Mouse (Mus musculus) hindbrain, embryonic 11.5 days (tissue): ENCODE data around the gene Aprt. TPM values are rescaled to one million over a fixed set of nuclear protein-coding genes. Genes with fewer than 3 reads are reported as not detected.

Source experiments
- ATAC-seq: fragments of 200-750 bp; cut with Nextera tagmentation; 2 replicates; pipeline ENCODE4 v1.8.0; 2017; ENCODE audit warnings: mild to moderate bottlenecking, moderate TSS enrichment, moderate library complexity; ENCODE audit not compliant: low FRiP score
- DNase-seq: peaks from one replicate; pipeline ENCODE4 v3.0.0-alpha.2; 2015; ENCODE audit warnings: low spot score
- H3K27ac ChIP-seq: fragments of 300-500 bp; sonication (generic); 2 replicates; pipeline ENCODE4 v1.5.1; 2014; ENCODE audit warnings: mild to moderate bottlenecking, low read depth, low read length
- H3K27me3 ChIP-seq: fragments of 300-500 bp; sonication (generic); 2 replicates; pipeline ENCODE4 v1.6.1; 2014; ENCODE audit warnings: mild to moderate bottlenecking, low read length, moderate library complexity, mixed read lengths; ENCODE audit not compliant: control insufficient read depth, insufficient read depth
- H3K36me3 ChIP-seq: fragments of 300-500 bp; sonication (generic); 2 replicates; pipeline ENCODE4 v1.6.1; 2014; ENCODE audit warnings: mild to moderate bottlenecking, low read length, moderate library complexity, mixed read lengths; ENCODE audit not compliant: control insufficient read depth, insufficient read depth
- H3K4me1 ChIP-seq: fragments of 300-500 bp; sonication (generic); replicated peaks from 2 replicates; pipeline ENCODE4 v1.6.1; 2014; ENCODE audit warnings: low read length, mixed read lengths; ENCODE audit not compliant: control insufficient read depth, insufficient read depth
- H3K4me2 ChIP-seq: fragments of 300-500 bp; sonication (generic); replicated peaks from 2 replicates; pipeline ENCODE4 v1.6.1; 2014; ENCODE audit warnings: mild to moderate bottlenecking, low read depth, low read length
- H3K4me3 ChIP-seq: fragments of 300-500 bp; sonication (generic); 2 replicates; pipeline ENCODE4 v1.5.1; 2014; ENCODE audit warnings: low read depth, low read length
- H3K9ac ChIP-seq: fragments of 300-500 bp; sonication (generic); 2 replicates; pipeline ENCODE4 v1.6.1; 2014; ENCODE audit warnings: low read depth, low read length
- H3K9me3 ChIP-seq: fragments of 300-500 bp; sonication (generic); 2 replicates; pipeline ENCODE4 v1.6.1; 2016; ENCODE audit warnings: low read length; ENCODE audit not compliant: control insufficient read depth
- WGBS: fragments of 180-500 bp; shearing (Covaris S2); extraction: QIAGEN DNeasy Blood & Tissue Kit; methylation state at CpG from one replicate; pipeline ENCODE4 v1.1.7; 2014; 5-methylcytosine and 5-hydroxymethylcytosine counted together
- polyA plus RNA-seq: library from polyadenylated mRNA; unstranded; fragments of >200 nt; fragmentation: Nextera tagmentation; extraction: Ambion mirVana; gene quantifications from 2 replicates; pipeline ENCODE4 v1.2.1, GENCODE M21; 2014

The Aprt gene
- polyA plus RNA-seq, 1 experiment from 2014 or later, result 206 TPM

GRCm38 (mm10) chr8:122550995-122551264, 25.8 kb downstream of the Aprt start:
- Histone ChIP-seq H3K4me1 (peaks cover 6% of the 10 kb centered on the region; the same call in 1 of the 2 replicates), H3K36me3 (no peaks in the 10 kb centered on the region), H3K4me2 (peak overlapping the region; percentile 80), H3K27me3 (peaks cover 22% of the 10 kb centered on the region), H3K9ac (peak overlapping the region; percentile 62), H3K4me3 (peak overlapping the region; percentile 42), H3K9me3 (no peaks in the 10 kb centered on the region), H3K27ac (0 out of 2 replicates have a peak overlapping the region, but pooled peaks have one; percentile 30)
- no peak for ATAC-seq
- DNase-seq, result peak; percentile 69
- under 1% methylated on average over 31 of the region's 43 CpGs for WGBS

DNA sequence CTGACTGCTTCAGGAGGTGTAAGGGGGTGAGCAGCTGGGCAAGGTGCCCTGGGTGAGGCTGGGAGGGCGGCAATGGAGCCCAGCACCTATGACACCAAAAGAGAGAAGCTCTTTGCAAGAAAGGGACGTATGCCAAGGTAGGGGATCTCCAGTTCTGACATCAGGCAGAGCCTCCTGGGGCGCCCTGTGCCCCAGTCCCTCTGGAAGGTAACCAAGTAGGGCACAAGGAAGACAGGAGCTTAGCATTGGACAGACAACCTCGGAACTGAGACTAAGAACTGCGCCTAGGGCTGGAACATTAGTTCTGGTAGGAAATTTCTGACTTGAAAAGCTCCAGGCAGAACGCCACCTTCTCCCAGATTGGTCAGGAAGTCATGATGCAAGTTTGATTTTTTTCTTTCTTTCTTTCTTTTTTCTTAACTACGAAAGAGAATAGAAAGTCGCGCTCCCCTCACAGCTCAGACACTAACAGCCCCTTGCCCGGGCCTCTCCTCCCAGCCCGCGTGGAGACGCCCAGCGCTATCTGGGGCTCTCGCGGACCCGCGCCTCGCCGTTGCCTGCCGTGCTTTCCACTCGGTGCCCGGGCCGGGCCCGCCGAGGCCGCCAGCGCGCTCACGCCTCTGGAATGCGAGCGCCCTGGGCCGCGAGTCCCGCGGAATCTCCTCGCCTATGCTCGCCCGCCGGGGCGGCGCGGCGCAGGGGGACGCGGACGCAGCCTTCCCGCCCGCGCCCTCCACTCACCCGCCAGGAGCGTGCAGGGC, 26.3 kb downstream of the Aprt start:
- H3K27ac ChIP-seq, result peak overlapping the region; percentile 30; the same call in 1 of the 2 replicates
- ATAC-seq (peak; percentile 46), DNase-seq (peak; percentile 46)
- WGBS, result 4% methylated on average over 42 of the region's 52 CpGs
- H3K27me3 ChIP-seq, result peaks cover 22% of the 10 kb centered on the region
- H3K36me3 ChIP-seq, result no peaks in the 10 kb centered on the region
- peak overlapping the region; percentile 62 for H3K9ac ChIP-seq
- H3K4me1 ChIP-seq, result peaks cover 6% of the 10 kb centered on the region; the same call in 1 of the 2 replicates
- peak overlapping the region; percentile 42 for H3K4me3 ChIP-seq
- H3K9me3 ChIP-seq, result no peaks in the 10 kb centered on the region
- H3K4me2 ChIP-seq, result peak overlapping the region; percentile 80

DNA sequence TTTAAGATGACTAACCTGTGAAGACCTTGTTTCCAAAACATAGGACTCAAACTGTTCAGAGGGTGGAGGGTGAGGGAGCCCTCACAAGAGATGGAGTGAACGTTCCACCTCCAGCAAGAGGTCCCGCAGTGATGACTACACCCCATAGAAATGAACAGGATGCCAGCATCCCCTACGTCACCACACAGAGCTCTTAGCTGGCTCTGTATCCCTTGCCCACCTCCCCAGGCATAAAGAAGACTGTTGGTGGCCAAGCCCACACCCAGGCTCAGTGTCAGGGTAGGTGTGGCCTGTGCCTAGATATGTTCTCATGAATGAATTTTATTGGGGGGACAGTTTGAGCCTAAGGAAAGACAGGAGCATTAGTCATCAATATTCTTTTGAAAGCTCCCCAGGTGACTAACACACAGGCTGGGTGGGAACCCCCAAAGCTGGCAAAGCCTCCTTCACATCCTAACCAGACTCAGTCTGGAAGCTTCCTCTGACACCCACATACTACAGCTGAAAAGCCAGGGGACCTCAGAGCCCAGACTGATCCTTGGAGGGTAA, 27.7 kb downstream of the Aprt start:
- 82% methylated on average over 3 of the region's 3 CpGs for WGBS

DNA sequence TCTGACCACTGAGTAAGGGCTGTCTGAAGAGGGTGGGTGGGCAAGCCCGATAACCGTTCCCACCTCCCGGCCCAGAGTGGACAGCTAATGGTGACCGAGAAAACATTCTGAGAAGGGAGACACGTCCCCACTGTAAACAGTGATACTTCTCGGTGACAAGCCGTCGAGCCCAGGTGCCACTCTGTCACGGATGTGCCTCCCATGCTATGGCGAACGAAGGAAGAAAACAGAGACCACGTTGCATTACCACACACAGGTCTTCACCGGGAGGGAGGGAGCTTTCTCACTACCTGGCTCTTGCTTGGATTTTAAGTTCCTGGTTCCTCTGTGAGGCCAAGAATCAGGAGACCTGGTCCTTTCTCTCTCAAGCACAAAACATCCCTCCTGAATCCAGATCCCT, 28.4 kb downstream of the Aprt start:
- H3K4me1 ChIP-seq, result peaks cover 6% of the 10 kb centered on the region; the same call in 1 of the 2 replicates
- no peak overlapping the region for H3K9ac ChIP-seq
- H3K4me2 ChIP-seq, result no peak overlapping the region
- H3K27me3 ChIP-seq, result peaks cover 22% of the 10 kb centered on the region
- no peaks in the 10 kb centered on the region for H3K9me3 ChIP-seq
- no peak overlapping the region for H3K27ac ChIP-seq
- WGBS, result 75% methylated on average over 13 of the region's 13 CpGs
- H3K4me3 ChIP-seq, result no peak overlapping the region
- no peak for ATAC-seq
- no peak for DNase-seq
- H3K36me3 ChIP-seq, result no peaks in the 10 kb centered on the region

More for the DNA sequence above, 27.7 kb downstream of the Aprt start:
- ATAC-seq, result no peak
- Histone ChIP-seq H3K27ac (no peak overlapping the region), H3K36me3 (no peaks in the 10 kb centered on the region), H3K4me3 (no peak overlapping the region), H3K9me3 (no peaks in the 10 kb centered on the region), H3K4me2 (no peak overlapping the region), H3K9ac (no peak overlapping the region), H3K27me3 (peaks cover 22% of the 10 kb centered on the region), H3K4me1 (peaks cover 6% of the 10 kb centered on the region; the same call in 1 of the 2 replicates)
- DNase-seq, result no peak

GRCm38 (mm10) chr8:122547815-122548214, 28.9 kb downstream of the Aprt start:
- Histone ChIP-seq H3K27me3 (peaks cover 22% of the 10 kb centered on the region), H3K27ac (no peak overlapping the region), H3K4me1 (peaks cover 6% of the 10 kb centered on the region; the same call in 1 of the 2 replicates), H3K4me3 (no peak overlapping the region), H3K9ac (no peak overlapping the region), H3K9me3 (no peaks in the 10 kb centered on the region), H3K36me3 (no peaks in the 10 kb centered on the region), H3K4me2 (no peak overlapping the region)
- ATAC-seq (no peak), DNase-seq (no peak)
- 26% methylated on average over 5 of the region's 5 CpGs for WGBS

GRCm38 (mm10) chr8:122546811-122547453, 29.8 kb downstream of the Aprt start:
- 0 out of 2 replicates have a peak overlapping the region, but pooled peaks have one; percentile 3 for H3K4me2 ChIP-seq
- peaks cover 22% of the 10 kb centered on the region for H3K27me3 ChIP-seq
- H3K36me3 ChIP-seq, result no peaks in the 10 kb centered on the region
- ATAC-seq, result no peak
- peak overlapping the region; percentile 20; the same call in 1 of the 2 replicates for H3K27ac ChIP-seq
- peaks cover 6% of the 10 kb centered on the region; the same call in 1 of the 2 replicates for H3K4me1 ChIP-seq
- H3K9ac ChIP-seq, result peak overlapping the region; percentile 24; the same call in 1 of the 2 replicates
- no peak overlapping the region for H3K4me3 ChIP-seq
- no peak for DNase-seq
- H3K9me3 ChIP-seq, result no peaks in the 10 kb centered on the region
- WGBS, result 69% methylated on average over 24 of the region's 24 CpGs

DNA sequence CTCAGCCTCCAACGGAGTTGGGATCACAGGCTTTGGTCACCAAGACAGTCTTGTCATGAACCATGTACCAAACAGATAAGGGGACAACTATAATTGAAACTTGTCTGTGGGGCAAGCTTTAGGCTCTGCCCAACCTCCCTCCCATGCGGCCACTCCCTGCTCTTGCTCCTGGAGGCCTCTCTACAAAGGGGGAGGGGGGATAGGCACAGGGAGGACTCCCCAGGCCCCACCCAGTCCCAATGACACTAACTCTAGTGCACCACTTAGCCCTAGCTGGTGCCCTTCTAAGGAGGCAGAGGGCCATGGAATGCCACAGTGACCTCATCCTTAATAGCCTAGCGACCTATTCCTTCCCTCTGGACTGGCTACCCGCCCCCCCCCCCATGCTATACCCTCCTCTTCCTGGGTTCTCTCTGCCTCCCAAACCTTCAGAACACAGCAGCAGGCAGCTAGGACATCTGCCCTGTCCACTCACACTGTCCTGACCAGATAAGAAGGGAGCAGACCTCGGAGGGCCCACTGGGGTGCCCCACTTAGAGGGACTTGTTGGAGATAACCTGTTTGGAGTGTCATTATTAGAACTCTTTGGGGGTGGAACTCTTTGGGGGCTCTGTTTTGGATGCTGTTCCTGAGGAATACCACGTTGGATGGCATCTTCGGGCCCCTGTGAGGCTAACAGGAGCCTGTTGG, 30.5 kb downstream of the Aprt start:
- ATAC-seq, result no peak
- WGBS, result 97% methylated on average over 6 of the region's 7 CpGs

DNA sequence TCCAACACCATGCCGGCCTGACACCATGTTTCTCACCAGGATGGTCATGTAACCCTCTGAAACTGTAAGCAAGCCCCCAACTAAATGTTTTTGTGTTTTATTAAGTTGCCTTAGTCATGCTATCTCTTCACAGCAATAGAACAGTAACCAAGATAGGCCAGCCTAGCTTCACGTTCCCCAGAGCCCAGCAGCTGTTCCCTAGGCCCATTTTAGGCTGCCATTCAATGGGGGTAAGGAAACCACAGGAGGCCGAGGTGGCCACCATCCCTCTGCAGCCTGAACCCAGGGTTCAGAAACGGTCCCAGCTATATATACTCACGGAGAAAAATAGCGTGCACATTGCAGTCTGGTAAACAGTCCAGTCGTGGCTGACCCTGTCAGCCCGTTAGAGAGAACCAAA, 32.6 kb downstream of the Aprt start:
- Histone ChIP-seq H3K4me2 (no peak overlapping the region), H3K27ac (no peak overlapping the region), H3K27me3 (no peaks in the 10 kb centered on the region), H3K4me1 (no peaks in the 10 kb centered on the region), H3K9me3 (no peaks in the 10 kb centered on the region), H3K4me3 (no peak overlapping the region), H3K9ac (no peak overlapping the region), H3K36me3 (no peaks in the 10 kb centered on the region)
- DNase-seq (no peak), ATAC-seq (no peak)
- 90% methylated on average over 8 of the region's 8 CpGs for WGBS

More for the DNA sequence above, 30.5 kb downstream of the Aprt start:
- no peak for DNase-seq
- H3K4me1 ChIP-seq, result peaks cover 3% of the 10 kb centered on the region; the same call in 1 of the 2 replicates
- H3K36me3 ChIP-seq, result no peaks in the 10 kb centered on the region
- no peak overlapping the region for H3K27ac ChIP-seq
- no peaks in the 10 kb centered on the region for H3K9me3 ChIP-seq
- peaks cover 17% of the 10 kb centered on the region for H3K27me3 ChIP-seq
- no peak overlapping the region for H3K4me2 ChIP-seq
- H3K9ac ChIP-seq, result no peak overlapping the region
- H3K4me3 ChIP-seq, result no peak overlapping the region
